Mouse (Mus musculus): Measurements from ENCODE around the gene Syne4.

GRCm38 (mm10) chr7:30328379-30328778 is 13.8 kb downstream of the Syne4 start:
- TF ChIP-seq CTCF (IDR thresholded peaks at IDR 0.05; ENCODE audit: extremely low read depth, insufficient read depth, low read length) (no peak), POLR2A (IDR thresholded peaks at IDR 0.05; ENCODE audit: extremely low read depth, insufficient read depth, low read length) (no peak)

All from cortical plate, adult 2 months (tissue).